Mouse (Mus musculus): Measurements from ENCODE around the gene Gm28051. TPM values are rescaled to one million over a fixed set of nuclear protein-coding genes. Genes with fewer than 3 reads are reported as not detected.

The Gm28051 gene
- total and polyA plus RNA-seq, 3 experiments: not detected

DNA sequence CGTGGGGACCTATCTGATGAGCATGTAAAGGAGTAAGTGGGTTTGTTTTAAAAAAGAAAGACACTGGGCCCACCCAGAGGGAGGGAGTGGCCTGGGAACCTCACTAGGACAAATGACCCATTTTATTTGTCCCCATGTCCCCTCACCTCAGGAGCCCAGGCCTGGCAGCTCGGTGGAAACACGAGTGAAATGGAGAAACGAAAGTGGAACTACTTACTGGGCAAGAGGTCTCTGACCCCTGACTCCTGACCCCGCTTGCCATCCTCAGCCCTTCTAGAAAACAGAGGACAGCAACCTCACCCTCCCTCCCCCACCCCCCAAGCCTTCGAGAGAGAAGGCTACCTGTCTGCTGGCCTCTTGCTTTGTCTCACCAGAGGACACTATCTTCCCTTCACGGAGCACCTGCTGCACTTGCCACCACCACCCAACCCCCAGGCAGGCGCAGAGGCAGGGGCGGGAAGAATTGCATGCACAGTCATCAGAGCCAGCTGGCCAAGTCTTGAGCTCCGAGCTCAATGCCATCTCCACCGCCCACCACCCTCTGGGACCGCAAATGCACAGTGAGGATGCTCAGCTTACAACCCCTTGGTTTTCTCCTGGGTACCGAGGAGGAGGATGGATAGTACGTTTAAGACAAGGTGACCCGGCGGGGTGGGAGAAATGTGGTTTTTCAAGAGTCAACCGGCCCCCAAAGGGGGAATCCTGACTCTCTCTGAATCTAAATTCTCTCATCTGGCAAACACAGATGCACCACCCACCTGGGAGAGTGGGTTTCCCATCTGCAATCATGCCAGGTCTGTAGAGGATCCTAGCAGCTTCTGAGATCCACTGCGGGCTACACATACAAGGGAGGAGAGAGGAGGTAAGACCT, 62.0 kb downstream of the Gm28051 start:
- Histone ChIP-seq H3K36me3 (ENCODE audit: control insufficient read depth in 1 of 2, insufficient read depth in 2 of 2, low read length in 2 of 2) (no peaks in the 10 kb centered on the region), H3K9me3 (replicated peaks; ENCODE audit: insufficient read depth, low read length) (no peaks in the 10 kb centered on the region), H3K9ac (ENCODE audit: control insufficient read depth, low read depth, low read length, poor library complexity, severe bottlenecking) (no peak overlapping the region), H3K4me1 (ENCODE audit: control insufficient read depth in 1 of 2, insufficient read depth in 2 of 2, low read length in 2 of 2) (no peaks in the 10 kb centered on the region), H3K27ac (ENCODE audit: control insufficient read depth, low read depth, low read length) (no peak overlapping the region), H3K4me3 (ENCODE audit: control insufficient read depth in 1 of 2, insufficient read depth in 1 of 2, low read depth in 2 of 2, low read length in 2 of 2) (no peak overlapping the region), H3K79me2 (ENCODE audit: control insufficient read depth, insufficient read depth, low read length, poor library complexity) (peaks cover 10% of the 10 kb centered on the region), H3K27me3 (ENCODE audit: control insufficient read depth in 1 of 2, insufficient read depth in 2 of 2, low read length in 2 of 2) (no peaks in the 10 kb centered on the region)
- TF ChIP-seq BHLHE40 (IDR thresholded peaks at IDR 0.05; ENCODE audit: borderline replicate concordance, low read depth, low read length) (no peak), NELFE (IDR thresholded peaks at IDR 0.05; ENCODE audit: low read depth, low read length) (no peak), RCOR1 (IDR thresholded peaks at IDR 0.05; ENCODE audit: low read depth, low read length) (no peak), SIN3A (IDR thresholded peaks at IDR 0.05; ENCODE audit: low read length) (no peak), CHD2 (IDR thresholded peaks at IDR 0.05; ENCODE audit: low read length) (no peak), TAL1 (IDR thresholded peaks at IDR 0.05; ENCODE audit: low read length) (no peak), MYC (IDR thresholded peaks at IDR 0.05; ENCODE audit: low read depth, low read length) (no peak), MAFK (IDR thresholded peaks at IDR 0.05; ENCODE audit: borderline replicate concordance, low read depth, low read length) (no peak), UBTF (IDR thresholded peaks at IDR 0.05; ENCODE audit: borderline replicate concordance, insufficient read depth, low read depth, low read length) (no peak), EP300 (IDR thresholded peaks at IDR 0.05; ENCODE audit: low read depth in 1 of 2, low read length in 2 of 2) (no peak), POLR2AphosphoS5 (IDR thresholded peaks at IDR 0.05; ENCODE audit: borderline replicate concordance, low read depth, low read length) (no peak), CHD1 (IDR thresholded peaks at IDR 0.05; ENCODE audit: low read depth, low read length) (no peak), E2F4 (IDR thresholded peaks at IDR 0.05; ENCODE audit: borderline replicate concordance, low read depth, low read length) (no peak), JUND (IDR thresholded peaks at IDR 0.05; ENCODE audit: low read depth, low read length) (no peak), POLR2AphosphoS2 (IDR thresholded peaks at IDR 0.05; ENCODE audit: low read length) (no peak), GABPA (IDR thresholded peaks at IDR 0.05; ENCODE audit: low read depth, low read length) (no peak)
- no peak for DNase-seq (ENCODE audit: low read depth, low spot score)

DNA sequence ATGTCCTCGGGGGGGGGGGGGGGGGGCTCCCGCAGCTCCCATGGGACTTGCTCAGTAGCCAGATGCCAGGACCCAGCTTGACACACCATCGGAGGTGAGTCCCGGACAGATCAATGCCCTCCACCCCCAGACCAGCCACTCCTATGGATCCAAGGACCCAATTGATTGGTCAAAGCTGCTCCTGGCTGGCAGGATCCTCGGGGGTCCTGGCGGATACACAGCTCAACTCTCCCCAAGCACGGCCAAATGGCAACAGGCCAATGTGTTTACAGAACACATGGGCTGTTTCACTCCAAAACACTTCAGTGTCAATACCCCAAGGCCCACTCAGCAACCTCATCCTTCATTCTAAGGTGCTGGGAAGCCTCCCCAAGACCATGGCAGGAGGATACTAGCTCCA, 65.8 kb downstream of the Gm28051 start:
- H3K4me1 ChIP-seq (ENCODE audit: control insufficient read depth in 1 of 2, insufficient read depth in 2 of 2, low read length in 2 of 2): peaks cover 3 to 7% of the 10 kb centered on the region in 2 experiments
- H3K27me3 ChIP-seq (ENCODE audit: control insufficient read depth in 1 of 2, insufficient read depth in 2 of 2, low read length in 2 of 2): no peaks in the 10 kb centered on the region
- DNase-seq (ENCODE audit: low read depth, low spot score): no peak
- TF ChIP-seq ETS1 (IDR thresholded peaks at IDR 0.05; ENCODE audit: low read depth, low read length) (no peak), RCOR1 (IDR thresholded peaks at IDR 0.05; ENCODE audit: low read depth, low read length) (no peak), MAZ (IDR thresholded peaks at IDR 0.05; ENCODE audit: low read depth, low read length) (no peak), KAT2A (conservative IDR thresholded peaks at IDR 0.05; ENCODE audit: low read depth, low read length) (no peak), MEF2A (IDR thresholded peaks at IDR 0.05; ENCODE audit: extremely low read depth, insufficient replicate concordance, low read depth, low read length, poor library complexity, severe bottlenecking) (no peak), SIN3A (IDR thresholded peaks at IDR 0.05; ENCODE audit: low read length) (no peak), MYB (IDR thresholded peaks at IDR 0.05; ENCODE audit: low read depth, low read length) (no peak), ZNF384 (IDR thresholded peaks at IDR 0.05; ENCODE audit: low read depth, low read length) (no peak), RAD21 (IDR thresholded peaks at IDR 0.05; ENCODE audit: low read depth, low read length) (no peak)
- H3K4me3 ChIP-seq (ENCODE audit: control insufficient read depth in 1 of 2, insufficient read depth in 1 of 2, low read depth in 2 of 2, low read length in 2 of 2): no peak overlapping the region
- H3K36me3 ChIP-seq (ENCODE audit: control insufficient read depth in 1 of 2, insufficient read depth in 2 of 2, low read length in 2 of 2): peaks cover 0 to 7% of the 10 kb centered on the region in 2 experiments; a peak in 2 of 4 replicates
- H3K27ac ChIP-seq (ENCODE audit: control insufficient read depth, low read depth, low read length): no peak overlapping the region
- no peak overlapping the region for H3K9ac ChIP-seq (ENCODE audit: control insufficient read depth, low read depth, low read length, poor library complexity, severe bottlenecking)
- peaks cover 1% of the 10 kb centered on the region; the same call in 1 of the 2 replicates for H3K79me2 ChIP-seq (ENCODE audit: control insufficient read depth, insufficient read depth, low read length, poor library complexity)
- no peaks in the 10 kb centered on the region for H3K9me3 ChIP-seq (replicated peaks; ENCODE audit: insufficient read depth, low read length)
